Mouse (Mus musculus) WW6 (cell line): ENCODE results near the gene Zfp672.

Experiments used
- DNase-seq: peaks from one replicate; pipeline ENCODE4 v3.0.0-alpha.2; 2013; ENCODE audit warnings: low read depth, low spot score

Zfp672 gene

GRCm38 (mm10) chr11:58282518-58282917 lies 47.6 kb downstream of the Zfp672 start:
- DNase-seq, result no peak

GRCm38 (mm10) chr11:58281970-58282496 lies 48.1 kb downstream of the Zfp672 start:
- DNase-seq, result no peak

- DNase-seq, result no peak
Observed at GRCm38 (mm10) chr11:58275756-58276155, 54.4 kb downstream of the Zfp672 start.

- DNase-seq, result no peak
Observed at GRCm38 (mm10) chr11:58274572-58274971, 55.6 kb downstream of the Zfp672 start, which contains the start of gene 4930438A08Rik. TSS of gene 4930438A08Rik (plus strand) at chr11:58274799.

GRCm38 (mm10) chr11:58268285-58268684 lies 61.9 kb downstream of the Zfp672 start:
- no peak for DNase-seq
